Mouse (Mus musculus) embryonic stem cell, embryonic (primary cell): ENCODE measurements around the gene Olfr531.

ENCODE experiments used
- CTCF ChIA-PET, 4 experiments: fragments of 300-600 bp in 2 of 4; fragments of 350-600 bp in 2 of 4; sonication (Branson Sonifier 250); formaldehyde crosslinking; loops; one replicate each; lab custom pipeline; 2022; ENCODE audit warnings: inconsistent platforms in 2 of 4; lab: Charles Lee
- POLR2A ChIA-PET, 4 experiments: fragments of 300-600 bp in 2 of 4; fragments of 350-600 bp in 2 of 4; sonication (Branson Sonifier 250); formaldehyde crosslinking; loops; one replicate each; lab custom pipeline; 2022; ENCODE audit warnings: antibody characterized with exemption in 4 of 4, inconsistent platforms in 1 of 4; lab: Charles Lee

Gene Olfr531

DNA sequence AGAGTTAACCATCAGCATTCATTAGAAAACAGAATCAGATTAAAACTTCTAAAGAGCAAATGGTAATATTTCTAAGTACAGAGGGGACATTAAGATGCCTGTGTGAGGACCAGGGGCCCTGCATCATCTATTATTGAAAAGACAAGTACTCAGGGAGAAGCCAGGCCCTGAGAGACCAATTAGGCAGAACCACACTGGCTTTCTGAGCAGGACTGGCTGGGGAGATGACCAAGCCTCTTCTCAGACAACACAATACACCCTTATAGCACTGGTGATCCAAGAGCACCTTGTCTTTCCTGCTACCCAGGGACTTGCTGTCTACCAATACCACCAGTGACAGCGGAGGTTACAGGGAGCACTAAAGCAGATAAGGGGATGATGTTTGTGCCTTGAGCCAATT is at the start of gene Olfr531:
TSS of gene Olfr531 (minus strand) at position 101 of the 400 bp plus-strand sequence.
- POLR2A ChIA-PET = no interaction called here
- CTCF ChIA-PET = no interaction called here

DNA sequence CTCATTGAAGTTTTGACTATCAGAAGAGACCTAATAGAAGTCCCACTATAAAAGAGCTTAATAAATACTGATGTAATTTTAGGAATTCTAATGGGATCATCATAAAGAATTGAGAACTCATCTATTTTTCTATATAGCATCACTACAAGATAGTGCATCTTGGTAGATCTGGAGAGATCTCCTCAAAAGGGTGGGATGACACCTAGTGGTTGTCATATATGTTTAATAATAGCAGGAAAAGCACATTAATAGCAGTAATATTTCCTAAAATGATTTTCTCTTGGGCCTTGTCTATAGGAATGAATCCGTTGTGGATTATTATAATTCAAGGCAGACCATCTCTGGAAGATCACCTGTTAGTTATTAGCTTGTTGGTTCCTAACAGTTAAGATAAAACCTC is 40.4 kb upstream of the Olfr531 start:
- CTCF ChIA-PET = interaction anchor here in 2 of 4 experiments (0.8 to 1.0 kb wide), 2 partner anchors 255 to 302 kb away, joined by 3 read pairs; no protein-coding TSS in a partner anchor
- POLR2A ChIA-PET = no interaction called here

DNA sequence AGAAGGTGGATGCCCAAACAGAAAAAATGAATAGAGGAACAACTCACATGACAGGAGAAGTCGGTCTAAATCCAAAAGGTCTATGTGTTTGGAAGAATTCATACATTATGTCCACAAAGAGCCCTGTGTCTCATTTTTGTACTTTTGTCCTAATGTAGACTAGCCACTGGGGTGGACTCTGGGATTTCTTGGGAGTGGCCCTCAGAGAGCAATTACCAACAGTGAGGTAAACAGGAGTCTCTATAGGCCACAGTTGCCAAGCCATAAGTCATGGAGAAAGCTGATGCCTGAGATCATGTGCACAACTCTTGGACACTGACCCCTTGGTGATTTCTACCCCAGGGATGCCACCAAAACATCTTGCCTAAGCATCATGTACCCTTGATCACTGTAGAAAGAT is 18.8 kb upstream of the Olfr531 start, which contains the start of gene Olfr532:
TSS of gene Olfr532 (minus strand) at position 101 of the 400 bp plus-strand sequence.
- ChIA-PET POLR2A (no interaction called here), CTCF (no interaction called here)

DNA sequence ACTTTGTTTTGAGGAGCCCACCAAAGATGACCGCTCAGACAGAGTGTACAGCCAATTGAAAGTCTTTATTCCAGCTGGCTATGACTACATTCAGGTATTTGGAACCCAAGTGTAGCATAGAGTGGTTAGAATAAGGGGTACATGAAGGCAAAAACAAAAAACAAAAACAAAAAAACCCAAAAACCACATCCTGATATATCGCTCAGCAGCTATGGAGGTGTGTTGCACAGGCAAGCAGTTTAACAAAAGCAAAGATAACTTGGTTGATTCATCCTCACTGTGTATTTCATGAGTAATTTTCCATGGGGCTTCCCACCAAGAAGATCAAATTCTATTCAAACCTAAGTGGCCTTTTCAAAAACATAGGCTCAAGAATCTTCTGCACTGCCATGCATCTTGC is 25.8 kb downstream of the Olfr531 start:
- ChIA-PET POLR2A (no interaction called here), CTCF (no interaction called here)

DNA sequence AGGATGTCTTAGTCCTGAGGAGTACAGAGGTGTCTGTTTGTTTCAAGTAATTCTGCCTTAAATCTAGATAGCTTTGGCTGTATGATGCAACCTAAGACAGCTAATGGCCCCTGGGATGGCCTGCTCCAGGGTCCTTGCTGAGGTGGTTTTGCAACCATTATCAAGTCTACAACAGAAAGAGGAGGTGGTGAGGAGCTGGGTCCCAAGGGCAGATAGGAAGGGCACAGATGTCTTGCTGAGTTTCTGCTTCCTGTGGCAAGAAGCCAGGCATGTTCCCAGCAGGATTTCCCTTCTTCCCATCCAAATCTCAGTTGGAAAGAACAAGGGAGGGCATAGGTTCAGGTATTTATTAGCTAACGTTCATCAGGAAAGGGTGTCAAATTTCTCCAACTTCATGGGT is 26.5 kb downstream of the Olfr531 start, which contains the start of gene Olfr530:
TSS of gene Olfr530 (minus strand) at position 101 of the 400 bp plus-strand sequence.
- CTCF ChIA-PET = no interaction called here

DNA sequence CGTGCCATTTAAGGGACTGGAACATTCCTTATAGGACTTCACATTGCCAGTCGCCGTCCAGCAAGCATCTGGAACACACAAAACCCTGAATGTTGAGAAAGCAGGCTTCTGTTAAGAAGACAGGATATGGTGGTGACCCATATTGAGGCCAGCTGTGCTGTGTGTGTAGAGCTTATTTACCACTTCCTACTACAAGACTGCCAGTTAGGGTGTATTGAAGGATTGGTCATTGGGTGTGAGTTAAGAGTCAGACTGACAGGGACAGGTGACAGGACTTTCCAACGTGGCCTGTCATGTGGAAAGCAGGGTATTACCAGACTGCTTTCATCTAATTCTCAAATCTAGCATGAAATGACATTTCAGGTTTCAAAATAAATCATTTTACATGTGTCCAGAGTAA is 28.4 kb downstream of the Olfr531 start:
- CTCF ChIA-PET = interaction anchor here in 1 of 4 experiments (0.6 kb wide), 1 partner anchor 511 kb away, joined by 5 read pairs; no protein-coding TSS in a partner anchor
- POLR2A ChIA-PET = no interaction called here

More for the DNA sequence above, 26.5 kb downstream of the Olfr531 start, which contains the start of gene Olfr530:
- POLR2A ChIA-PET = no interaction called here

DNA sequence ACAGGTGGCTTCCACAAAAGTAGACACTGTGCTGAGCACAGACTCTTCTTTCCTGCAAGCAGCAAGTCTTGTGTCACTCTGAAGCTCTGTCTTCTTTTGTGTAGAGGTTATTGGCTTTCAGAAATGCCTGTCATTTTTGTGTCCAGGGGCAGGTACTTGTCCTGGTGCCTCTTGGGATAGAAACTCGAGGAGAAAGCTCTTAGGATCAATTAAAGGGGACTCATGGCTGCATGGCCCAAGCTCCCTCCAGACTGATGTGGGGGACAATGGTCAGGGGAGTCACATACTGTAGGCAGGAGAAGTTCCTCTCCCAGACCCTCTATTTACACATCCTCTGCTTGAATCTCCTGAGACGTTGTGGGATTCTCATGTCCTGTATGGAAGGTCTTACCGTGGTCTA is 41.1 kb downstream of the Olfr531 start, which contains the start of gene Olfr60:
TSS of gene Olfr60 (minus strand) at position 101 of the 400 bp plus-strand sequence.
- POLR2A ChIA-PET = no interaction called here
- CTCF ChIA-PET = no interaction called here
